8 mouse cellular contexts compared by ENCODE assay signal in the genomic region with DNA sequence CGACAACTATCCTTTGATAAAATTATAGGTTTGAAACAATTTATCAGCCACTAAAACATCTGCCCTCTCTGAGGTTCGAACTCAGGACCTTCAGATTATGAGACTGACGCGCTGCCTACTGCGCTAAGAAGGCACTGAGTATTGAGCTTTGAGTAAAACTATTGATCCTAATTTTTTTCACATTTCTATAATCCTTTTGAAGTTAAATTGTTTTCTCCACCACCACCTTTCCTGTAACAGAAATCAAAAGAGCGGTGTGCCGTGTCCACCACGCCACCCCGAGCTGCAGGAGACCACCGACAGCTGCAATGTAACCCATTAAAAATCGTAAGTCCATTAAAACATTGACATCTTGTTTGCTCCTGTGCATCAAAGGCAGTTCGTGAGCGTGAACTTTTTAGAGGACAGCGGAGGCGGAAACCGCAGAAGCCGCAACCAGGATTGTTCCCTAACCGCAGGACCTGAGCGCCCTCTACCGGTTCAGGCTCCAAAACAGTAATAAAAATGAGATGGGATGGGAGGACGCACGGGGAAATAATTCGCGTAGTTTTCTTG. TPM values are rescaled to one million over a fixed set of nuclear protein-coding genes. Genes with fewer than 3 reads are reported as not detected.
DNase-seq lines count a peak whose midpoint lies in the region; ATAC-seq and TF ChIP-seq lines count a peak whose summit lies in the region.

No protein-coding gene starts in this region.

- WGBS in forebrain, embryonic 13.5 days = under 1% methylated on average over 24 of the region's 24 CpGs
- under 1% methylated on average over 24 of the region's 24 CpGs for WGBS in large intestine, adult 2 months
- under 1% methylated on average over 24 of the region's 24 CpGs for WGBS in liver, postnatal 0 days (ENCODE audit: insufficient replicate concordance)

- H3K4me1 ChIP-seq in ES-Bruce4 (ENCODE audit: control insufficient read depth, insufficient read depth, low read length) = no peaks in the 10 kb centered on the region
- H3K4me1 ChIP-seq in forebrain, embryonic 13.5 days = peaks cover 13% of the 10 kb centered on the region
- peaks cover 8% of the 10 kb centered on the region for H3K4me1 ChIP-seq in liver, postnatal 0 days (ENCODE audit: insufficient read depth)

- peak; percentile 81 for DNase-seq in c-Kit-positive CD71-positive TER-119-negative erythroid progenitor cells, embryonic 14.5 days (ENCODE audit: low read depth)
- peak; percentile 83 to 90 for DNase-seq in heart, postnatal 10 days
- peak; percentile 72 for DNase-seq in large intestine, adult 2 months (ENCODE audit: low read depth, low spot score)
- DNase-seq in liver, postnatal 0 days = peak; percentile 83
- peak; percentile 50 for DNase-seq in ovary, adult 18-20 months (ENCODE audit: low spot score)
- peak; percentile 48 for DNase-seq in thymus, postnatal 0 days (ENCODE audit: low spot score)

- H3K9me3 ChIP-seq in ES-Bruce4 (replicated peaks; ENCODE audit: control insufficient read depth, insufficient read depth, low read length, poor library complexity, severe bottlenecking) = no peaks in the 10 kb centered on the region
- no peaks in the 10 kb centered on the region for H3K9me3 ChIP-seq in forebrain, embryonic 13.5 days (replicated peaks)
- no peaks in the 10 kb centered on the region for H3K9me3 ChIP-seq in liver, postnatal 0 days (ENCODE audit: low read length)

- 0 out of 2 replicates have a peak overlapping the region, but pooled peaks have one; percentile 33 for H3K27ac ChIP-seq in ES-Bruce4 (ENCODE audit: insufficient read depth, low read length)
- H3K27ac ChIP-seq in forebrain, embryonic 13.5 days = no peak overlapping the region
- H3K27ac ChIP-seq in liver, postnatal 0 days (ENCODE audit: low read depth) = no peak overlapping the region

- intact Hi-C loops in heart, postnatal 10 days (cut with DNase I) = loop anchor here (2.0 to 10.0 kb wide), 5 partner anchors 48 to 1032 kb away; no protein-coding TSS in a partner anchor

- ATAC-seq in forebrain, embryonic 13.5 days = peak; percentile 65
- ATAC-seq in liver, postnatal 0 days = peak; percentile 73

- TF ChIP-seq POLR2A in ES-Bruce4 (IDR thresholded peaks at IDR 0.05; ENCODE audit: insufficient read depth, low read length) = no peak

- peak overlapping the region; percentile 92 for H3K4me3 ChIP-seq in ES-Bruce4 (ENCODE audit: low read depth, low read length)
- H3K4me3 ChIP-seq in forebrain, embryonic 13.5 days = peak overlapping the region; percentile 42
- H3K4me3 ChIP-seq in liver, postnatal 0 days (ENCODE audit: low read depth, low read length) = peak overlapping the region; percentile 29

- TF ChIP-seq EP300 in ES-Bruce4 (IDR thresholded peaks at IDR 0.05; ENCODE audit: insufficient read depth, low read depth, low read length) = no peak
- no peak for TF ChIP-seq EP300 in liver, postnatal 0 days (IDR thresholded peaks at IDR 0.05; ENCODE audit: low read depth)

- H3K36me3 ChIP-seq in ES-Bruce4 (ENCODE audit: control insufficient read depth, insufficient read depth, low read length, poor library complexity, severe bottlenecking) = no peaks in the 10 kb centered on the region
- H3K36me3 ChIP-seq in forebrain, embryonic 13.5 days (ENCODE audit: poor library complexity, severe bottlenecking) = no peaks in the 10 kb centered on the region
- H3K36me3 ChIP-seq in liver, postnatal 0 days (replicated peaks; ENCODE audit: insufficient read depth, low read length) = no peaks in the 10 kb centered on the region

- TF ChIP-seq CTCF in ES-Bruce4 (IDR thresholded peaks at IDR 0.05; ENCODE audit: low read depth, low read length) = peak; percentile 78
- peak; percentile 83 for TF ChIP-seq CTCF in liver, postnatal 0 days (IDR thresholded peaks at IDR 0.05; ENCODE audit: low read depth)

- no peaks in the 10 kb centered on the region; the same call in 1 of the 2 replicates for H3K27me3 ChIP-seq in ES-Bruce4 (ENCODE audit: control insufficient read depth, insufficient read depth, low read length, poor library complexity, severe bottlenecking)
- H3K27me3 ChIP-seq in forebrain, embryonic 13.5 days = peaks cover 12% of the 10 kb centered on the region; the same call in 1 of the 2 replicates
- H3K27me3 ChIP-seq in liver, postnatal 0 days (ENCODE audit: insufficient read depth, low read length) = 0 out of 2 replicates have a peak, but pooled peaks cover 8% of the 10 kb centered on the region

- H3K4me2 ChIP-seq in forebrain, embryonic 13.5 days = peak overlapping the region; percentile 61
- peak overlapping the region; percentile 65 for H3K4me2 ChIP-seq in liver, postnatal 0 days (ENCODE audit: low read depth, low read length)

- peak overlapping the region; percentile 59 for H3K9ac ChIP-seq in ES-Bruce4 (ENCODE audit: low read depth, poor library complexity, severe bottlenecking)
- H3K9ac ChIP-seq in forebrain, embryonic 13.5 days = peak overlapping the region; percentile 54; the same call in 1 of the 2 replicates
- 0 out of 2 replicates have a peak overlapping the region, but pooled peaks have one; percentile 16 for H3K9ac ChIP-seq in liver, postnatal 0 days (replicated peaks)

RNA-seq across cellular contexts. Expression of a gene that starts 14.8 kb away (rescaled TPM):
- 1.2 and 2.2 TPM in 2 replicates for polyA plus RNA-seq in ES-Bruce4 (2011; ENCODE audit: insufficient read depth, insufficient read length, low read depth, missing spikeins)
- polyA plus RNA-seq in forebrain, embryonic 13.5 days (2015; fragmentation: Nextera tagmentation; extraction: Ambion mirVana) = not detected in 2 replicates
- not detected for total RNA-seq in heart, postnatal 10 days (2021)
- polyA plus RNA-seq in large intestine, adult 2 months (2012; rRNA removed) = not detected in 2 replicates
- 0.08 and 0.18 TPM in 2 replicates for polyA plus RNA-seq in liver, postnatal 0 days (2015; fragmentation: Nextera tagmentation; extraction: Ambion mirVana)
- 1.7 and 1.9 TPM in 2 replicates for polyA plus RNA-seq in thymus, postnatal 0 days (2015; fragmentation: Nextera tagmentation; extraction: Ambion mirVana)

RNA-seq across cellular contexts. Expression of a gene that starts 20.0 kb away (rescaled TPM):
- polyA plus RNA-seq in ES-Bruce4 (2011; ENCODE audit: insufficient read depth, insufficient read length, low read depth, missing spikeins) = not detected in 2 replicates
- not detected in 2 replicates for polyA plus RNA-seq in forebrain, embryonic 13.5 days (2015; fragmentation: Nextera tagmentation; extraction: Ambion mirVana)
- total RNA-seq in heart, postnatal 10 days (2021) = not detected
- not detected in 2 replicates for polyA plus RNA-seq in large intestine, adult 2 months (2012; rRNA removed)
- polyA plus RNA-seq in liver, postnatal 0 days (2015; fragmentation: Nextera tagmentation; extraction: Ambion mirVana) = not detected in 2 replicates
- polyA plus RNA-seq in thymus, postnatal 0 days (2015; fragmentation: Nextera tagmentation; extraction: Ambion mirVana) = not detected in 2 replicates

RNA-seq across cellular contexts. Expression of a gene that starts 34.2 kb away (rescaled TPM):
- polyA plus RNA-seq in ES-Bruce4 (2011; ENCODE audit: insufficient read depth, insufficient read length, low read depth, missing spikeins) = not detected in 2 replicates
- polyA plus RNA-seq in forebrain, embryonic 13.5 days (2015; fragmentation: Nextera tagmentation; extraction: Ambion mirVana) = not detected in 2 replicates
- not detected for total RNA-seq in heart, postnatal 10 days (2021)
- 0.53 and 1.4 TPM in 2 replicates for polyA plus RNA-seq in large intestine, adult 2 months (2012; rRNA removed)
- polyA plus RNA-seq in liver, postnatal 0 days (2015; fragmentation: Nextera tagmentation; extraction: Ambion mirVana) = not detected in 2 replicates
- polyA plus RNA-seq in thymus, postnatal 0 days (2015; fragmentation: Nextera tagmentation; extraction: Ambion mirVana) = not detected in 2 replicates

RNA-seq across cellular contexts. Expression of a gene that starts 35.9 kb away (rescaled TPM):
- polyA plus RNA-seq in ES-Bruce4 (2011; ENCODE audit: insufficient read depth, insufficient read length, low read depth, missing spikeins) = 15.6 and 17.9 TPM in 2 replicates
- 16.4 and 18.1 TPM in 2 replicates for polyA plus RNA-seq in forebrain, embryonic 13.5 days (2015; fragmentation: Nextera tagmentation; extraction: Ambion mirVana)
- 1 to 10 TPM; 6.3 to 7.1 TPM for total RNA-seq in heart, postnatal 10 days (2021)
- 0.78 and 0.86 TPM in 2 replicates for polyA plus RNA-seq in large intestine, adult 2 months (2012; rRNA removed)
- 2.4 and 2.7 TPM in 2 replicates for polyA plus RNA-seq in liver, postnatal 0 days (2015; fragmentation: Nextera tagmentation; extraction: Ambion mirVana)
- 10.4 and 11.3 TPM in 2 replicates for polyA plus RNA-seq in thymus, postnatal 0 days (2015; fragmentation: Nextera tagmentation; extraction: Ambion mirVana)

Comparison
In these comparisons a context has a peak if more than half of its experiments do, and no peak if none do; other contexts are left out.
1. H3K4me3 ChIP-seq: peak in every context shown above with its lines; median percentile 92 in ES-Bruce4; 42 in forebrain, embryonic 13.5 days; 29 in liver, postnatal 0 days.